Mouse (Mus musculus) brain, embryonic 14.5 days (tissue): ENCODE results near the gene Gas6.

Source experiments
- CTCF ChIP-seq: fragments of 200-500 bp; IDR thresholded peaks from 2 replicates; pipeline ENCODE4 v1.5.1; 2012; ENCODE audit warnings: inconsistent platforms, mild to moderate bottlenecking, moderate library complexity, borderline replicate concordance; ENCODE audit not compliant: insufficient read depth, insufficient read length; ENCODE audit errors: extremely low read depth
- POLR2A ChIP-seq: fragments of 200-500 bp; IDR thresholded peaks from 2 replicates; pipeline ENCODE4 v1.6.1; 2012; ENCODE audit warnings: mild to moderate bottlenecking, inconsistent platforms, borderline replicate concordance; ENCODE audit not compliant: poor library complexity, insufficient read depth, insufficient read length, severe bottlenecking; ENCODE audit errors: extremely low read depth

- TF ChIP-seq CTCF (no peak), POLR2A (no peak)
Measured at GRCm38 (mm10) chr8:13493011-13493410, 1.3 kb downstream of the Gas6 start.
